Mouse (Mus musculus): ENCODE data around the gene Nudt9.

Nudt9 gene

GRCm38 (mm10) chr5:104024762-104025161, 21.3 kb upstream of the Nudt9 start:
- no peak for TF ChIP-seq GATA4 (IDR thresholded peaks at IDR 0.05; ENCODE audit: insufficient replicate concordance, low read length)

- peak; percentile 68 for TF ChIP-seq GATA4 (IDR thresholded peaks at IDR 0.05; ENCODE audit: insufficient replicate concordance, low read length)
These were observed 20.8 kb upstream of the Nudt9 start for GRCm38 (mm10) chr5:104025245-104025854.

GRCm38 (mm10) chr5:104032434-104033097, 13.5 kb upstream of the Nudt9 start:
- TF ChIP-seq GATA4 (IDR thresholded peaks at IDR 0.05; ENCODE audit: insufficient replicate concordance, low read length): peak; percentile 64; the same call in 1 of the 2 replicates

GRCm38 (mm10) chr5:104035066-104035465, 11.0 kb upstream of the Nudt9 start:
- no peak for TF ChIP-seq GATA4 (IDR thresholded peaks at IDR 0.05; ENCODE audit: insufficient replicate concordance, low read length)

GRCm38 (mm10) chr5:104035824-104036223, 10.3 kb upstream of the Nudt9 start:
- TF ChIP-seq GATA4 (IDR thresholded peaks at IDR 0.05; ENCODE audit: insufficient replicate concordance, low read length): peak; percentile 77; the same call in 1 of the 2 replicates

- TF ChIP-seq GATA4 (IDR thresholded peaks at IDR 0.05; ENCODE audit: insufficient replicate concordance, low read length): no peak
These were observed 9.4 kb upstream of the Nudt9 start for GRCm38 (mm10) chr5:104036686-104037085.

- no peak for TF ChIP-seq GATA4 (IDR thresholded peaks at IDR 0.05; ENCODE audit: insufficient replicate concordance, low read length)
These were observed 6.8 kb upstream of the Nudt9 start for GRCm38 (mm10) chr5:104039154-104039932.

GRCm38 (mm10) chr5:104042906-104043305, 3.2 kb upstream of the Nudt9 start:
- no peak for TF ChIP-seq GATA4 (IDR thresholded peaks at IDR 0.05; ENCODE audit: insufficient replicate concordance, low read length)

GRCm38 (mm10) chr5:104043704-104044103, 2.4 kb upstream of the Nudt9 start:
- TF ChIP-seq GATA4 (IDR thresholded peaks at IDR 0.05; ENCODE audit: insufficient replicate concordance, low read length): no peak

GRCm38 (mm10) chr5:104047200-104048105, 1.3 kb downstream of the Nudt9 start:
- no peak for TF ChIP-seq GATA4 (IDR thresholded peaks at IDR 0.05; ENCODE audit: insufficient replicate concordance, low read length)

- no peak for TF ChIP-seq GATA4 (IDR thresholded peaks at IDR 0.05; ENCODE audit: insufficient replicate concordance, low read length)
These were observed 2.0 kb downstream of the Nudt9 start for GRCm38 (mm10) chr5:104048139-104048538.

GRCm38 (mm10) chr5:104052956-104053355, 6.8 kb downstream of the Nudt9 start:
- TF ChIP-seq GATA4 (IDR thresholded peaks at IDR 0.05; ENCODE audit: insufficient replicate concordance, low read length): no peak

GRCm38 (mm10) chr5:104054938-104055337, 8.8 kb downstream of the Nudt9 start:
- no peak for TF ChIP-seq GATA4 (IDR thresholded peaks at IDR 0.05; ENCODE audit: insufficient replicate concordance, low read length)

GRCm38 (mm10) chr5:104055816-104056215, 9.7 kb downstream of the Nudt9 start:
- no peak for TF ChIP-seq GATA4 (IDR thresholded peaks at IDR 0.05; ENCODE audit: insufficient replicate concordance, low read length)

- no peak for TF ChIP-seq GATA4 (IDR thresholded peaks at IDR 0.05; ENCODE audit: insufficient replicate concordance, low read length)
These were observed 10.2 kb downstream of the Nudt9 start for GRCm38 (mm10) chr5:104056295-104056694.
